Mouse (Mus musculus): ENCODE results near the gene Tnks1bp1. TPM values are rescaled to one million over a fixed set of nuclear protein-coding genes. Genes with fewer than 3 reads are reported as not detected.

Tnks1bp1 gene
- polyA plus RNA-seq, 1 experiment from 2014 or later, result 6.1 TPM

DNA sequence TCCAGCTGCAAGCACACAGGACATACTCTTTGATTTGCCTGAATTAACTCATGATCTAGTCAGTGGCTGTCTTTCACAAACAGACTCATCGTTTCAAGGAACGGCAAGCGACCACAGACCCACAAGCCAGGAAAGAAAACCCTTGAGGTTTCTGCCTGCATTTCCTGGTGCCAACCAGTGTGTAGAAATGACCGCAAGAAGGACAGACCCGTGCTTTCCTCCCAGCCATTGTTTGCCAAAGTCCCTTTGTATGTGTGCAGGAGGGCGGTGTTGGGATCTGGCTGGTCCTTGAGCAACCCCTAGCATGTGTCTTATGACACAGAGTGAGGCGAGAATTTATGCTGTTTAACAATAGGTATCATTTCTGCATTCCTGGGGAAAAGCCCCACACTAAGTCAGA, 13.7 kb upstream of the Tnks1bp1 start:
- ATAC-seq (ENCODE audit: low FRiP score) (no peak), DNase-seq (ENCODE audit: low spot score) (no peak)
- Histone ChIP-seq H3K4me3 (replicated peaks; ENCODE audit: low read length) (no peak overlapping the region), H3K27me3 (ENCODE audit: control insufficient read depth, insufficient read depth, low read length) (no peaks in the 10 kb centered on the region), H3K4me2 (replicated peaks) (no peak overlapping the region), H3K27ac (no peak overlapping the region), H3K4me1 (replicated peaks; ENCODE audit: control insufficient read depth, insufficient read depth, low read length) (peaks cover 16% of the 10 kb centered on the region), H3K36me3 (replicated peaks; ENCODE audit: control insufficient read depth, insufficient read depth) (no peaks in the 10 kb centered on the region), H3K9me3 (ENCODE audit: control insufficient read depth, low read length) (no peaks in the 10 kb centered on the region), H3K9ac (no peak overlapping the region)
- WGBS, result 78% methylated on average over 7 of the region's 7 CpGs

DNA sequence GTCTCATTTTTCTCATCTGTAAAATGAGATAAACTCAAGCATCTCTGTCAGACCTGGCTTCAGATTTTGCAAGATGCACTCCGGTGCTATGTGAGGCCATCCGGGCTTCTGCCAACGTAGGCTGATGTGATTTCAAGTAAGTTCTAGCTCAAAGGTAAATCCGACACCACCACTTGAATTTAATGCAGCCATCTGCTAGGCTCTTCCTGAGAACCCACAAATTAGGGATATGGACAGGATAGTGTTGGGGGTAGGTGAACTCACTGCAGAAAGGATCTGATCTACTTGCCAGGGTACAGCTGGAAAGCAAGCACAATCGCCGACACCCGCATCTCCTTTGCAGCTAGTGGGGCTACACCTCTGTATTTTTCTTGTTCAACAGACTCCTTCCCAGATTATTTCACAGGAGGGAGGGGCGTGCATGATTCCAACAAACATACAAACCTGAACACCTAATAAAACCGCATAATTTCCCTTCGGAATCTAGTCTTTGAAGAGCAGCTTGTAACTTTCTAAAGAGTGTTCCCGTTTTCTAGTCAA, 11.2 kb upstream of the Tnks1bp1 start:
- Histone ChIP-seq H3K27me3 (ENCODE audit: control insufficient read depth, insufficient read depth, low read length) (no peaks in the 10 kb centered on the region), H3K9ac (peak overlapping the region; percentile 92), H3K27ac (peak overlapping the region; percentile 71), H3K4me3 (replicated peaks; ENCODE audit: low read length) (peak overlapping the region; percentile 69), H3K4me1 (replicated peaks; ENCODE audit: control insufficient read depth, insufficient read depth, low read length) (peaks cover 16% of the 10 kb centered on the region), H3K36me3 (replicated peaks; ENCODE audit: control insufficient read depth, insufficient read depth) (peaks cover 21% of the 10 kb centered on the region), H3K9me3 (ENCODE audit: control insufficient read depth, low read length) (no peaks in the 10 kb centered on the region), H3K4me2 (replicated peaks) (peak overlapping the region; percentile 89)
- 10% methylated on average over 11 of the region's 11 CpGs for WGBS
- ATAC-seq (ENCODE audit: low FRiP score) (peak; percentile 38), DNase-seq (ENCODE audit: low spot score) (no peak)

DNA sequence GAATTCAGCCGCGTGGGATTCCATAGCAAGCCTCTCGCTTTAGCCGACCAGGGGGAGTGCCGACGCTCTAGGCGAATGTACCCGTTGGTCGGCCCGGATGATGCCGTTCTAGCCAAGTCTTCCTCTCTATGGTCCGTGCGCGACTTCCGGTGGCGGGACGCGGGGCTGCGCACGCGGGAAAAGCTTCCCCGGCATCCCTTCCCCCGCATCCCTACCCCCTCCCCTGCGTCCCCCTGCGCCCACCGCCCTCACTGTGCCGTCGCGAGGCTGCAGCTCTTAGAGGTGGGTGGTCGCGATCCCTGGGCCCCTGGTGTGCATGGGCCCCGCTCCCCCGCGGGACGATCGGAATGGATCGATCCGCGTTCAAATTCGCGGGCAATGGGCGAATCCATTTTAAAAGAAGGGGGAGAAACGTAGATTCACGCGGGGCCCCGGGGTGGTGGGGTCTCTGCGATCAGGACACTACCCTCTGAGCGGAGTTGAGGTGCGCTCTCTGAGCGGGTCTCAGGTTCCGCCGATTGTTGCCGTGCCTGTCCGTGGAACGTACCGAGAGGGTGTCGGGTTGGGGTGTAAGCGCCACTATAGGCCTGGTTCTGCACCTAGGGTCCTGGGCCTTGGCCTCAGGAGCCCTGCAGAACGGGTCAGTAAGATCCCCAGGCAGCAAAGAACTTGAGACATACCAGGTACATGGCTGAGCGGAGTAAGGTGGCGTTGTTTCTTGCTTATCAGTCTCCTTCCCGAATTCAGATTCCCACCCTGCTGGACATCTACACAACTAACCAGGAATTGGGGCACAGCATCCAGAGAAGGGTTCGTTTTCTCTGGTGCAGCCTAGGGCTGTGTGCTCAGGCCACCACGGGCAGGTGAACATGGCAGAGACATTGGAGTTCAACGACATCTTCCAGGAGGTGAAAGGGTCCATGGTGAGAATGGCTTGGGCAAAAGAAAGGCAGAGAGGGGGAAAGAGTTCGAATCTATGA, 10.5 kb upstream of the Tnks1bp1 start, which contains the start of the genes Ssrp1 and P2rx3:
Ssrp1 (plus strand) TSS at position 188 of the 980 bp plus-strand sequence.
P2rx3 (minus strand) TSS at position 416 of the 980 bp plus-strand sequence.
- ATAC-seq (ENCODE audit: low FRiP score) (peak; percentile 97), DNase-seq (ENCODE audit: low spot score) (peak; percentile 95)
- H3K36me3 ChIP-seq (replicated peaks; ENCODE audit: control insufficient read depth, insufficient read depth), result peaks cover 29% of the 10 kb centered on the region
- under 1% methylated on average over 66 of the region's 66 CpGs for WGBS
- H3K9me3 ChIP-seq (ENCODE audit: control insufficient read depth, low read length), result no peaks in the 10 kb centered on the region
- H3K9ac ChIP-seq, result peak within 1 kb of the TSS; percentile 92
- H3K4me3 ChIP-seq (replicated peaks; ENCODE audit: low read length), result peak within 1 kb of the TSS; percentile 69
- peak within 1 kb of the TSS; percentile 71 for H3K27ac ChIP-seq
- H3K4me2 ChIP-seq (replicated peaks), result peak within 1 kb of the TSS; percentile 89
- no peaks in the 10 kb centered on the region for H3K27me3 ChIP-seq (ENCODE audit: control insufficient read depth, insufficient read depth, low read length)
- peaks cover 16% of the 10 kb centered on the region for H3K4me1 ChIP-seq (replicated peaks; ENCODE audit: control insufficient read depth, insufficient read depth, low read length)

DNA sequence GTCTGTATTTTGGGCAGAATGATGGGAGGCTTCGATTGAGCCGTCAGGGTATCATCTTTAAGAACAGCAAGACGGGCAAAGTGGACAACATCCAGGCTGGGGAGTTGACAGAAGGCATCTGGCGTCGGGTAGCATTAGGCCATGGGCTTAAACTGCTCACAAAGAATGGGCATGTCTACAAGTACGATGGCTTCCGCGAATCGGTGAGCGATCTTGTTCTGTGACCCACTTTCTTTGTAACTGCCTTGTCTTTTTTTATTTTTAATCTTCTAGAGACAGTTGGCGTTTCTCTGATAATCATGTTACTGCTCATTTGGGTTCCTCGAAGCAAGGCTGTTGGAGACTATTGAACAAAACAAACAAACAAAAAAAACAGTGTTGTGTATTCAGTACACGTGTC, 9.5 kb upstream of the Tnks1bp1 start:
- Histone ChIP-seq H3K4me3 (replicated peaks; ENCODE audit: low read length) (peak overlapping the region; percentile 69), H3K36me3 (replicated peaks; ENCODE audit: control insufficient read depth, insufficient read depth) (peaks cover 39% of the 10 kb centered on the region), H3K9me3 (ENCODE audit: control insufficient read depth, low read length) (no peaks in the 10 kb centered on the region), H3K4me1 (replicated peaks; ENCODE audit: control insufficient read depth, insufficient read depth, low read length) (peaks cover 16% of the 10 kb centered on the region), H3K4me2 (replicated peaks) (peak overlapping the region; percentile 89), H3K9ac (peak overlapping the region; percentile 92), H3K27me3 (ENCODE audit: control insufficient read depth, insufficient read depth, low read length) (no peaks in the 10 kb centered on the region), H3K27ac (no peak overlapping the region)
- 85% methylated on average over 13 of the region's 13 CpGs for WGBS
- no peak for ATAC-seq (ENCODE audit: low FRiP score)
- DNase-seq (ENCODE audit: low spot score), result no peak

DNA sequence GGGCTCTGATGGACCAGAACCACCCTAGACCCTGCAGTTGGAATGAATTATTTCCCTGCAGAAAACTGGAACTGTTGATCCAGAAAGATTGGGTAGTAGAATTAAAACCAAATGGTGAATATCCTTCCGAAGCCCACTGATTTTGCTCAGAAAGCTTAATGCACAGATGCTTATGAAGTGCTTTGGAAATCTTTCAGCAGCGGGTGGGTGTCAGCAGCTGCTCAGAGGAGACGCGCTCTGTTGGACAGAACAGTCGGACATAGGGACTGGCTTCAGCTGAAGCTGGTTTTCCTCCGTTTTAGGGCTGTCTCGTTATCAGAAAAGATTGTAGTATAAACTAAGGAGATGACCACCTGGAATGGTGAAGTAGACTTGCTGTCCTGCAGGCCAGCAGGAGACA, 4.2 kb upstream of the Tnks1bp1 start:
- Histone ChIP-seq H3K27me3 (ENCODE audit: control insufficient read depth, insufficient read depth, low read length) (no peaks in the 10 kb centered on the region), H3K4me3 (replicated peaks; ENCODE audit: low read length) (no peak overlapping the region), H3K27ac (no peak overlapping the region), H3K9ac (no peak overlapping the region), H3K4me1 (replicated peaks; ENCODE audit: control insufficient read depth, insufficient read depth, low read length) (peaks cover 10% of the 10 kb centered on the region), H3K36me3 (replicated peaks; ENCODE audit: control insufficient read depth, insufficient read depth) (peaks cover 79% of the 10 kb centered on the region), H3K9me3 (ENCODE audit: control insufficient read depth, low read length) (no peaks in the 10 kb centered on the region), H3K4me2 (replicated peaks) (no peak overlapping the region)
- ATAC-seq (ENCODE audit: low FRiP score), result no peak
- WGBS, result 98% methylated on average over 7 of the region's 7 CpGs
- no peak for DNase-seq (ENCODE audit: low spot score)

DNA sequence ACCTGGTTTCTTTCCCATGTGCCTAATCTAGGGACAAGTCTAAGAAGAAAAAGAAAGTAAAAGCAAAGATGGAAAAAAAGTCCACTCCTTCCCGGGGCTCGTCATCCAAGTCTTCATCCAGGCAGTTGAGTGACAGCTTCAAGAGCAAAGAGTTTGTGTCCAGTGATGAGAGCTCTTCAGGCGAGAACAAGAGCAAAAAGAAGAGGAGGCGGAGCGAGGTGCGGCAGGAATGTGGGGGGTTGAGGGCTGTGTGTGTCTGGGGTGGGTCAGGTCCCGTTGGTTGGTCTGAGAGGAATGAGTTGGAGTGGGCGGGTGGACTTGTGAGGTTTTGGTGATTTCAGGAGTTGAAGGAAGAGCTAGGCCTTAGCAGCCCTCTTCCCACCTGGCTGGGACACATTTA, 1.6 kb upstream of the Tnks1bp1 start:
- ATAC-seq (ENCODE audit: low FRiP score) (no peak), DNase-seq (ENCODE audit: low spot score) (no peak)
- peaks cover 61% of the 10 kb centered on the region for H3K36me3 ChIP-seq (replicated peaks; ENCODE audit: control insufficient read depth, insufficient read depth)
- H3K9ac ChIP-seq, result no peak overlapping the region
- no peaks in the 10 kb centered on the region for H3K9me3 ChIP-seq (ENCODE audit: control insufficient read depth, low read length)
- peaks cover 34% of the 10 kb centered on the region for H3K4me1 ChIP-seq (replicated peaks; ENCODE audit: control insufficient read depth, insufficient read depth, low read length)
- no peaks in the 10 kb centered on the region for H3K27me3 ChIP-seq (ENCODE audit: control insufficient read depth, insufficient read depth, low read length)
- WGBS, result 77% methylated on average over 8 of the region's 8 CpGs
- no peak overlapping the region for H3K4me2 ChIP-seq (replicated peaks)
- H3K4me3 ChIP-seq (replicated peaks; ENCODE audit: low read length), result no peak overlapping the region
- H3K27ac ChIP-seq, result no peak overlapping the region

DNA sequence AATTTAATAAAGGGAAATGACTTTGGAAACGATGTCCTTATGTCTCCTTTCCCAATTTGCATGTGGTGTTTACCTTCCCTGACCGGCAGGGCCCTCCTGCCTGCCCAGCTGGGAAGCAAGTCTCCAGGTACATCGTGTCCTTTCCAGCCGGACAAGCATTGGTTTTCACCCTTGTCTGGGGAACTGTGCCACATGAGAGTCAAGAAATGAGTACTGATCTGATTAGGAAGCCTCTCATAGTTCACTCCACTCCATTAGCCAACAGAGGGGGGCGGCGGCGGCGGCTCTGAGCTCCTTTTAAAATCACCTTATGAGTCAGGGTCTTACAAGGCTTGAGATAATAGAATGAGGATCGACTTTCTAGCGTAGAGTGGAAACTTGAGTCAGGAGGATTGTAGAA, 741 bp upstream of the Tnks1bp1 start:
- DNase-seq (ENCODE audit: low spot score) (no peak), ATAC-seq (ENCODE audit: low FRiP score) (no peak)
- Histone ChIP-seq H3K4me1 (replicated peaks; ENCODE audit: control insufficient read depth, insufficient read depth, low read length) (peaks cover 34% of the 10 kb centered on the region), H3K4me2 (replicated peaks) (peak overlapping the region; percentile 65), H3K4me3 (replicated peaks; ENCODE audit: low read length) (peak overlapping the region; percentile 74), H3K36me3 (replicated peaks; ENCODE audit: control insufficient read depth, insufficient read depth) (peaks cover 61% of the 10 kb centered on the region), H3K27me3 (ENCODE audit: control insufficient read depth, insufficient read depth, low read length) (no peaks in the 10 kb centered on the region), H3K27ac (peak overlapping the region; percentile 90), H3K9ac (peak overlapping the region; percentile 74), H3K9me3 (ENCODE audit: control insufficient read depth, low read length) (no peaks in the 10 kb centered on the region)
- 65% methylated on average over 10 of the region's 10 CpGs for WGBS

DNA sequence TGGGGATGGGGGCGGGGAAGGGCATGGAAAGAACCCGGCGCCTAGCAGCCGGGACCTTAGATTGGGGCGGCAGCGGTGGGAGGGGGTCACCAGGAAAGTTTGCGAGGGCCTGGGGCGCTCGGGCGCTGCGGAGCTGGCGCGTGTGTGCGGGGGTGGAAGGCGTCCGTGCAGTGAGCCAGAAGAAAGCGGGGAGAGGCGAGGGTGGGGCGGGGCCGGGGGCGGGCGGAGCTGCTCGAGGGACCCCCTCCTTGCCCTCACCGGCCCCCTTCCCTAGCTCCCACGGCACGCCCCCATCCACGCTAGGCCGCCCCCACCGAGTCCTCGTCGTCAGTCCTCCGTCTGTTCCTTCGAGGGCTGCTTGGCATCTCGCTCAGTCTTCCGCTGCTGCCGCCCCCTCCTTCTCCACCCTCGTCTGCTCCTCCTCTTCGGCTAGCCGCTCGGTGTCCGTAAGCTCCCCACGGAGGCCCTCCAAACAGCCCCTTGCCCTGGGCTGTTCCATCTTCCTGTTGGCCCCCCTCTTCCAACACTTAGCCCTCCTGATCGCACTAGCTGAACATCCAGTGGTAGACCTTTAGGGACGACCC, 438 bp downstream of the Tnks1bp1 start:
- Histone ChIP-seq H3K27ac (peak overlapping the region; percentile 90), H3K9ac (peak overlapping the region; percentile 74), H3K27me3 (ENCODE audit: control insufficient read depth, insufficient read depth, low read length) (no peaks in the 10 kb centered on the region), H3K4me3 (replicated peaks; ENCODE audit: low read length) (peak overlapping the region; percentile 74), H3K4me2 (replicated peaks) (peak overlapping the region; percentile 65), H3K9me3 (ENCODE audit: control insufficient read depth, low read length) (no peaks in the 10 kb centered on the region), H3K36me3 (replicated peaks; ENCODE audit: control insufficient read depth, insufficient read depth) (peaks cover 61% of the 10 kb centered on the region), H3K4me1 (replicated peaks; ENCODE audit: control insufficient read depth, insufficient read depth, low read length) (peaks cover 38% of the 10 kb centered on the region)
- DNase-seq (ENCODE audit: low spot score) (peak; percentile 54), ATAC-seq (ENCODE audit: low FRiP score) (peak; percentile 75)
- WGBS, result 0% methylated on average over 33 of the region's 44 CpGs

DNA sequence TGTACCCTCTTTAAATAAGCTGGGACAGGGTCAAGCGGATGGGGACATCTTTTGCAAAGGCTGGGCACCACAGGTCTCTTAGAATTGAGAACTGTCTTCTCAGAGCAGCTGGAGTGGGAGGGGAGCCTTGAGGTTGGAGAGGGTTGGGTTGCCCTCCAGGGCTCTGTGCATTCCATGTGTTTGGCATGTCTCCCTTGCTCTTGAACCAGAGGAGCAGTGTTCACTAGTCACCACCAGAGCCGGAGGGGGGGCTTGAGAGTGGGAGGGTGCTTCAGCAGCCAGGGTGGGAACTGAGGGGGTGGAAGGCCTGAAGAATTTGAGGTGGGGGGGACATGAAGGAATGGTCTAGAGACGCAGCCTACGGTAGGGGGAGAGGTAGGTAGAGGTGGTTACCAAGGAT, 1.5 kb downstream of the Tnks1bp1 start:
- H3K36me3 ChIP-seq (replicated peaks; ENCODE audit: control insufficient read depth, insufficient read depth), result peaks cover 57% of the 10 kb centered on the region
- no peak for ATAC-seq (ENCODE audit: low FRiP score)
- H3K9me3 ChIP-seq (ENCODE audit: control insufficient read depth, low read length), result no peaks in the 10 kb centered on the region
- peak overlapping the region; percentile 65 for H3K4me2 ChIP-seq (replicated peaks)
- H3K9ac ChIP-seq, result peak overlapping the region; percentile 74
- H3K27ac ChIP-seq, result peak overlapping the region; percentile 59
- peak overlapping the region; percentile 74 for H3K4me3 ChIP-seq (replicated peaks; ENCODE audit: low read length)
- no peak for DNase-seq (ENCODE audit: low spot score)
- peaks cover 38% of the 10 kb centered on the region for H3K4me1 ChIP-seq (replicated peaks; ENCODE audit: control insufficient read depth, insufficient read depth, low read length)
- WGBS, result 47% methylated on average over 4 of the region's 4 CpGs
- no peaks in the 10 kb centered on the region for H3K27me3 ChIP-seq (ENCODE audit: control insufficient read depth, insufficient read depth, low read length)

All from hindbrain, embryonic 14.5 days (tissue).